Mouse (Mus musculus) embryonic fibroblast, embryonic 13.5 days (primary cell): ENCODE measurements around the gene Glce.

ENCODE experiments used
- CTCF ChIP-seq: IDR thresholded peaks from 2 replicates; pipeline ENCODE4 v1.5.1; 2011; ENCODE audit warnings: mild to moderate bottlenecking, control low read depth, low read length, moderate library complexity, borderline replicate concordance; ENCODE audit not compliant: insufficient read depth
- POLR2A ChIP-seq: IDR thresholded peaks from 2 replicates; pipeline ENCODE4 v1.6.1; 2011; ENCODE audit warnings: low read depth, mild to moderate bottlenecking, control low read depth, low read length, moderate library complexity

DNA sequence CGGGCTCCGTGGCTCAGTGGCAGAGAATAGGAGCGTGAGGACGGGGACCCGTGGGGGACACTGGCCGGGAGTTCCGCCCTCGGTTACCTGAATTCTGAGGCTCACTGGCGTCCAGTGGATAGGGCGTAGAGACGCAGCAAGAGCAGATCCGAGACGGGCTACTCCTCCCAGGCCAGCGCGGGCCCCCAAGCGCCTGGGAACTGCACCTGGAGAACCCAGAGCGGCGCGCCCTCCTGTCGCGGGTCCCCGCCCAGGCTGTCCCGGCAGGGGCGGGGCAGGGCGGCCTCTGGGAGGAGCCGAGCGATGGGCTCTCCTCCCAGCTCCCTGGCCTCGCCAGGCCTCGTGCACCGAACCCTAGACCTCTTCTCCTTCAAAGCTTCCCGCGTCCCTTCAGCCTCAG lies 95.9 kb downstream of the Glce start, which contains the start of gene Paqr5:
- TF ChIP-seq CTCF = no peak
- TF ChIP-seq POLR2A = no peak
